Mouse (Mus musculus): Measurements from ENCODE around the gene Sgms1. TPM values are rescaled to one million over a fixed set of nuclear protein-coding genes. Genes with fewer than 3 reads are reported as not detected.
"Not testable (repeated sequence)": the region's sequence is repeated elsewhere in the genome, so short reads cannot be mapped to it uniquely, and the experiment has no call there.

Sgms1 gene
- total and polyA plus RNA-seq, 3 experiments: 27.0 to 62.1 (median 60.5) TPM

- Histone ChIP-seq H3K36me3 (ENCODE audit: control insufficient read depth, insufficient read depth, low read length) (peaks cover 12% of the 10 kb centered on the region), H3K27ac (no peak overlapping the region; the same call in 1 of the 2 replicates), H3K27me3 (ENCODE audit: control insufficient read depth, insufficient read depth, low read length) (no peaks in the 10 kb centered on the region), H3K4me1 (ENCODE audit: control insufficient read depth, insufficient read depth, low read length) (peaks cover 15% of the 10 kb centered on the region), H3K9ac (ENCODE audit: low read depth, low read length) (no peak overlapping the region), H3K79me2 (replicated peaks; ENCODE audit: control insufficient read depth, insufficient read depth, low read length) (peaks cover 1% of the 10 kb centered on the region; the same call in 1 of the 2 replicates), H3K4me3 (no peak overlapping the region)
- TF ChIP-seq EP300 (IDR thresholded peaks at IDR 0.05; ENCODE audit: insufficient read depth, low read depth, low read length) (peak; percentile 38; the same call in 1 of the 2 replicates), POLR2A (IDR thresholded peaks at IDR 0.05; ENCODE audit: insufficient read depth, low read depth, low read length) (no peak), CTCF (IDR thresholded peaks at IDR 0.05) (peak; percentile 80)
- intact Hi-C loops (cut with DNase I): loop anchor here (2.0 to 10.0 kb wide), 5 partner anchors 48 to 346 kb away; no protein-coding TSS in a partner anchor
- 78% methylated on average over 4 of the region's 4 CpGs for WGBS
- DNase-seq: peak; percentile 69 to 78
Measured at GRCm38 (mm10) chr19:32320366-32320666, 69.2 kb downstream of the Sgms1 start.

GRCm38 (mm10) chr19:32319531-32320365 is 69.8 kb downstream of the Sgms1 start:
- H3K4me1 ChIP-seq (ENCODE audit: control insufficient read depth, insufficient read depth, low read length): peaks cover 11% of the 10 kb centered on the region
- WGBS: 78% methylated on average over 12 of the region's 12 CpGs
- intact Hi-C loops (cut with DNase I): loop anchor here (1.0 to 10.0 kb wide), 6 partner anchors 13 to 345 kb away; no protein-coding TSS in a partner anchor

GRCm38 (mm10) chr19:32319057-32319456 is 70.5 kb downstream of the Sgms1 start:
- H3K27me3 ChIP-seq (ENCODE audit: control insufficient read depth, insufficient read depth, low read length): no peaks in the 10 kb centered on the region
- H3K4me1 ChIP-seq (ENCODE audit: control insufficient read depth, insufficient read depth, low read length): peaks cover 10% of the 10 kb centered on the region
- no peak overlapping the region for H3K27ac ChIP-seq
- no peak overlapping the region for H3K9ac ChIP-seq (ENCODE audit: low read depth, low read length)
- TF ChIP-seq EP300 (IDR thresholded peaks at IDR 0.05; ENCODE audit: insufficient read depth, low read depth, low read length): no peak
- no peak for TF ChIP-seq POLR2A (IDR thresholded peaks at IDR 0.05; ENCODE audit: insufficient read depth, low read depth, low read length)
- no peak for TF ChIP-seq CTCF (IDR thresholded peaks at IDR 0.05)
- no peak overlapping the region for H3K4me3 ChIP-seq
- H3K79me2 ChIP-seq (replicated peaks; ENCODE audit: control insufficient read depth, insufficient read depth, low read length): 0 out of 2 replicates have a peak, but pooled peaks cover 1% of the 10 kb centered on the region
- WGBS: 68% methylated on average over 1 of the region's 1 CpGs
- H3K36me3 ChIP-seq (ENCODE audit: control insufficient read depth, insufficient read depth, low read length): peaks cover 12% of the 10 kb centered on the region
- intact Hi-C loops (cut with DNase I): loop anchor here (1.0 kb wide), 1 partner anchor 13 kb away; no protein-coding TSS in a partner anchor
- no peak for DNase-seq

More at GRCm38 (mm10) chr19:32319531-32320365, 69.8 kb downstream of the Sgms1 start:
- DNase-seq: no peak
- Histone ChIP-seq H3K4me3 (no peak overlapping the region), H3K36me3 (ENCODE audit: control insufficient read depth, insufficient read depth, low read length) (peaks cover 12% of the 10 kb centered on the region), H3K27me3 (ENCODE audit: control insufficient read depth, insufficient read depth, low read length) (no peaks in the 10 kb centered on the region), H3K27ac (no peak overlapping the region; the same call in 1 of the 2 replicates), H3K9ac (ENCODE audit: low read depth, low read length) (no peak overlapping the region; the same call in 1 of the 2 replicates), H3K79me2 (replicated peaks; ENCODE audit: control insufficient read depth, insufficient read depth, low read length) (peaks cover 1% of the 10 kb centered on the region; the same call in 1 of the 2 replicates)
- TF ChIP-seq EP300 (IDR thresholded peaks at IDR 0.05; ENCODE audit: insufficient read depth, low read depth, low read length): no peak
- no peak for TF ChIP-seq CTCF (IDR thresholded peaks at IDR 0.05)
- TF ChIP-seq POLR2A (IDR thresholded peaks at IDR 0.05; ENCODE audit: insufficient read depth, low read depth, low read length): no peak

GRCm38 (mm10) chr19:32317347-32317746 is 72.2 kb downstream of the Sgms1 start:
- H3K9ac ChIP-seq (ENCODE audit: low read depth, low read length); DNase-seq; intact Hi-C loops (cut with DNase I); H3K27ac ChIP-seq; H3K4me3 ChIP-seq; H3K27me3 ChIP-seq (ENCODE audit: control insufficient read depth, insufficient read depth, low read length); H3K4me1 ChIP-seq (ENCODE audit: control insufficient read depth, insufficient read depth, low read length); H3K79me2 ChIP-seq (replicated peaks; ENCODE audit: control insufficient read depth, insufficient read depth, low read length): not testable (repeated sequence)
- 97% methylated on average over 1 of the region's 1 CpGs for WGBS
- peaks cover 12% of the 10 kb centered on the region for H3K36me3 ChIP-seq (ENCODE audit: control insufficient read depth, insufficient read depth, low read length)

- intact Hi-C loops (cut with DNase I): loop anchor here (2.0 kb wide), 1 partner anchor 31 kb away; no protein-coding TSS in a partner anchor
- 86% methylated on average over 4 of the region's 4 CpGs for WGBS
- Histone ChIP-seq H3K27ac (no peak overlapping the region), H3K36me3 (ENCODE audit: control insufficient read depth, insufficient read depth, low read length) (no peaks in the 10 kb centered on the region; the same call in none of the 2 replicates), H3K79me2 (replicated peaks; ENCODE audit: control insufficient read depth, insufficient read depth, low read length) (0 out of 2 replicates have a peak, but pooled peaks cover 1% of the 10 kb centered on the region), H3K4me3 (no peak overlapping the region), H3K9ac (ENCODE audit: low read depth, low read length) (no peak overlapping the region), H3K27me3 (ENCODE audit: control insufficient read depth, insufficient read depth, low read length) (no peaks in the 10 kb centered on the region), H3K4me1 (ENCODE audit: control insufficient read depth, insufficient read depth, low read length) (peaks cover 4% of the 10 kb centered on the region)
- no peak for DNase-seq
- TF ChIP-seq EP300 (IDR thresholded peaks at IDR 0.05; ENCODE audit: insufficient read depth, low read depth, low read length): no peak
- TF ChIP-seq CTCF (IDR thresholded peaks at IDR 0.05): no peak
- TF ChIP-seq POLR2A (IDR thresholded peaks at IDR 0.05; ENCODE audit: insufficient read depth, low read depth, low read length): no peak
Measured at GRCm38 (mm10) chr19:32313304-32313703, 76.2 kb downstream of the Sgms1 start.

- no peak overlapping the region for H3K27ac ChIP-seq
- H3K27me3 ChIP-seq (ENCODE audit: control insufficient read depth, insufficient read depth, low read length): no peaks in the 10 kb centered on the region
- H3K4me1 ChIP-seq (ENCODE audit: control insufficient read depth, insufficient read depth, low read length): peaks cover 4% of the 10 kb centered on the region
- DNase-seq: no peak
- H3K79me2 ChIP-seq (replicated peaks; ENCODE audit: control insufficient read depth, insufficient read depth, low read length): 0 out of 2 replicates have a peak, but pooled peaks cover 1% of the 10 kb centered on the region
- H3K9ac ChIP-seq (ENCODE audit: low read depth, low read length): no peak overlapping the region
- H3K4me3 ChIP-seq: no peak overlapping the region
- no peak for TF ChIP-seq POLR2A (IDR thresholded peaks at IDR 0.05; ENCODE audit: insufficient read depth, low read depth, low read length)
- TF ChIP-seq EP300 (IDR thresholded peaks at IDR 0.05; ENCODE audit: insufficient read depth, low read depth, low read length): no peak
- no peak for TF ChIP-seq CTCF (IDR thresholded peaks at IDR 0.05)
- H3K36me3 ChIP-seq (ENCODE audit: control insufficient read depth, insufficient read depth, low read length): no peaks in the 10 kb centered on the region; the same call in none of the 2 replicates
- 93% methylated on average over 5 of the region's 5 CpGs for WGBS
- intact Hi-C loops (cut with DNase I): loop anchor here (2.0 kb wide), 1 partner anchor 29 kb away; no protein-coding TSS in a partner anchor
Measured at GRCm38 (mm10) chr19:32311762-32312161, 77.8 kb downstream of the Sgms1 start.

Data from heart, adult 2 months (tissue).